Mouse (Mus musculus): ENCODE measurements around the gene Nav2. TPM values are rescaled to one million over a fixed set of nuclear protein-coding genes. Genes with fewer than 3 reads are reported as not detected.

Gene Nav2
- polyA plus RNA-seq, 1 experiment, result 48.9 TPM

- DNase-seq (ENCODE audit: extremely low spot score in 1 of 2, low spot score in 1 of 2), result no peak
Measured at GRCm38 (mm10) chr7:49087154-49087553, 178.6 kb downstream of the Nav2 start.

- no peak for DNase-seq (ENCODE audit: extremely low spot score in 1 of 2, low spot score in 1 of 2)
Measured at GRCm38 (mm10) chr7:49088198-49088912, 179.8 kb downstream of the Nav2 start.

- no peak for DNase-seq (ENCODE audit: extremely low spot score in 1 of 2, low spot score in 1 of 2)
Measured at GRCm38 (mm10) chr7:49091371-49091770, 182.9 kb downstream of the Nav2 start.

GRCm38 (mm10) chr7:49091921-49092320, 183.4 kb downstream of the Nav2 start:
- DNase-seq (ENCODE audit: extremely low spot score in 1 of 2, low spot score in 1 of 2), result no peak

- DNase-seq (ENCODE audit: extremely low spot score in 1 of 2, low spot score in 1 of 2), result no peak
Measured at GRCm38 (mm10) chr7:49093596-49093995, 185.1 kb downstream of the Nav2 start.

- DNase-seq (ENCODE audit: extremely low spot score in 1 of 2, low spot score in 1 of 2), result no peak
Measured at GRCm38 (mm10) chr7:49094531-49094930, 186.0 kb downstream of the Nav2 start.

- DNase-seq (ENCODE audit: extremely low spot score in 1 of 2, low spot score in 1 of 2), result no peak
Measured at GRCm38 (mm10) chr7:49101291-49101690, 192.8 kb downstream of the Nav2 start.

- no peak for DNase-seq (ENCODE audit: extremely low spot score in 1 of 2, low spot score in 1 of 2)
Measured at GRCm38 (mm10) chr7:49102223-49102622, 193.7 kb downstream of the Nav2 start.

- no peak for DNase-seq (ENCODE audit: extremely low spot score in 1 of 2, low spot score in 1 of 2)
Measured at GRCm38 (mm10) chr7:49104376-49104775, 195.9 kb downstream of the Nav2 start.

- DNase-seq (ENCODE audit: extremely low spot score in 1 of 2, low spot score in 1 of 2), result no peak
Measured at GRCm38 (mm10) chr7:49104793-49105192, 196.3 kb downstream of the Nav2 start.

GRCm38 (mm10) chr7:49105501-49105900, 197.0 kb downstream of the Nav2 start:
- no peak for DNase-seq (ENCODE audit: extremely low spot score in 1 of 2, low spot score in 1 of 2)

- peak in 1 of 2 experiments; percentile 41 for DNase-seq (ENCODE audit: extremely low spot score in 1 of 2, low spot score in 1 of 2)
Measured at GRCm38 (mm10) chr7:49108076-49108475, 199.6 kb downstream of the Nav2 start.

- DNase-seq (ENCODE audit: extremely low spot score in 1 of 2, low spot score in 1 of 2), result peak in 1 of 2 experiments; percentile 72
Measured at GRCm38 (mm10) chr7:49119016-49119415, 210.5 kb downstream of the Nav2 start.

- DNase-seq (ENCODE audit: extremely low spot score in 1 of 2, low spot score in 1 of 2), result peak in 1 of 2 experiments; percentile 32
Measured at GRCm38 (mm10) chr7:49119794-49120487, 211.4 kb downstream of the Nav2 start.

- no peak for DNase-seq (ENCODE audit: extremely low spot score in 1 of 2, low spot score in 1 of 2)
Measured at GRCm38 (mm10) chr7:49120488-49120864, 212.0 kb downstream of the Nav2 start.

GRCm38 (mm10) chr7:49120935-49121691, 212.6 kb downstream of the Nav2 start:
- DNase-seq (ENCODE audit: extremely low spot score in 1 of 2, low spot score in 1 of 2), result peak; percentile 56 to 96

- DNase-seq (ENCODE audit: extremely low spot score in 1 of 2, low spot score in 1 of 2), result no peak
Measured at GRCm38 (mm10) chr7:49122498-49122897, 214.0 kb downstream of the Nav2 start.

GRCm38 (mm10) chr7:49125545-49125944, 217.0 kb downstream of the Nav2 start:
- peak in 1 of 2 experiments; percentile 73 for DNase-seq (ENCODE audit: extremely low spot score in 1 of 2, low spot score in 1 of 2)

GRCm38 (mm10) chr7:49128224-49128623, 219.7 kb downstream of the Nav2 start:
- DNase-seq (ENCODE audit: extremely low spot score in 1 of 2, low spot score in 1 of 2), result no peak

- DNase-seq (ENCODE audit: extremely low spot score in 1 of 2, low spot score in 1 of 2), result peak; percentile 89 to 96
Measured at GRCm38 (mm10) chr7:49132851-49133351, 224.4 kb downstream of the Nav2 start.

- DNase-seq (ENCODE audit: extremely low spot score in 1 of 2, low spot score in 1 of 2), result no peak
Measured at GRCm38 (mm10) chr7:49134396-49134795, 225.9 kb downstream of the Nav2 start.

Data from frontal cortex, adult 2 months (tissue).